In genomic region chr10:67115666-67116091, GRCm38 (mm10) we compare ENCODE assay signal across 7 mouse cellular contexts. TPM values are rescaled to one million over a fixed set of nuclear protein-coding genes. Genes with fewer than 3 reads are reported as not detected.
A peak's percentile ranks its signal among the peaks of the same experiment; 100 is the strongest.
DNase-seq lines count a peak whose midpoint lies in the region; ATAC-seq and TF ChIP-seq lines count a peak whose summit lies in the region.

No protein-coding gene starts in this region.

- H3K27ac ChIP-seq in lung, embryonic 14.5 days (ENCODE audit: low read depth), result peak overlapping the region; percentile 77; the same call in 1 of the 2 replicates
- peak overlapping the region; percentile 66 for H3K27ac ChIP-seq in forebrain, embryonic 15.5 days (replicated peaks)
- peak overlapping the region; percentile 61 for H3K27ac ChIP-seq in hindbrain, embryonic 16.5 days (ENCODE audit: low read depth, low read length)
- H3K27ac ChIP-seq in midbrain, embryonic 15.5 days, result peak overlapping the region; percentile 54

- no peak for TF ChIP-seq CTCF in lung, embryonic 14.5 days (IDR thresholded peaks at IDR 0.05; ENCODE audit: low read depth)
- TF ChIP-seq CTCF in lung, adult 2 months (IDR thresholded peaks at IDR 0.05; ENCODE audit: insufficient read depth, low read length), result no peak

- H3K4me3 ChIP-seq in lung, embryonic 14.5 days (ENCODE audit: low read depth, low read length), result no peak overlapping the region
- no peak overlapping the region for H3K4me3 ChIP-seq in lung, adult 2 months (replicated peaks; ENCODE audit: extremely low read depth, low read depth, low read length)
- H3K4me3 ChIP-seq in forebrain, embryonic 15.5 days, result no peak overlapping the region
- no peak overlapping the region for H3K4me3 ChIP-seq in hindbrain, embryonic 16.5 days (ENCODE audit: low read length)
- H3K4me3 ChIP-seq in midbrain, embryonic 15.5 days, result no peak overlapping the region

- peak; percentile 61 for ATAC-seq in lung, embryonic 14.5 days (ENCODE audit: insufficient read depth)
- peak; percentile 64 for ATAC-seq in forebrain, embryonic 15.5 days (replicated peaks)
- 0 out of 2 replicates have a peak, but pooled peaks have one; percentile 37 for ATAC-seq in hindbrain, embryonic 16.5 days
- ATAC-seq in midbrain, embryonic 15.5 days (replicated peaks), result peak; percentile 40

- H3K4me2 ChIP-seq in lung, embryonic 14.5 days, result no peak overlapping the region
- no peak overlapping the region for H3K4me2 ChIP-seq in forebrain, embryonic 15.5 days (replicated peaks)
- no peak overlapping the region for H3K4me2 ChIP-seq in hindbrain, embryonic 16.5 days (ENCODE audit: low read length)
- no peak overlapping the region for H3K4me2 ChIP-seq in midbrain, embryonic 15.5 days

- no peak for DNase-seq in lung, embryonic 14.5 days
- DNase-seq in lung, adult 2 months, result no peak
- no peak for DNase-seq in right cerebral cortex, postnatal 10 days (ENCODE audit: low spot score in 2 of 2)
- no peak for DNase-seq in urinary bladder, postnatal 4 days (ENCODE audit: low spot score in 2 of 2)

- H3K4me1 ChIP-seq in lung, embryonic 14.5 days (ENCODE audit: insufficient read depth), result peaks cover 14% of the 10 kb centered on the region
- H3K4me1 ChIP-seq in lung, adult 2 months (ENCODE audit: control insufficient read depth, insufficient read depth, low read length), result peaks cover 15% of the 10 kb centered on the region
- peaks cover 51% of the 10 kb centered on the region for H3K4me1 ChIP-seq in forebrain, embryonic 15.5 days
- peaks cover 29% of the 10 kb centered on the region for H3K4me1 ChIP-seq in hindbrain, embryonic 16.5 days (ENCODE audit: control insufficient read depth, insufficient read depth, low read depth, low read length)
- peaks cover 36% of the 10 kb centered on the region for H3K4me1 ChIP-seq in midbrain, embryonic 15.5 days

- H3K27me3 ChIP-seq in lung, embryonic 14.5 days (ENCODE audit: insufficient read depth, low read length), result no peaks in the 10 kb centered on the region
- H3K27me3 ChIP-seq in forebrain, embryonic 15.5 days, result no peaks in the 10 kb centered on the region
- no peaks in the 10 kb centered on the region for H3K27me3 ChIP-seq in hindbrain, embryonic 16.5 days (replicated peaks; ENCODE audit: control insufficient read depth, insufficient read depth, low read length)
- no peaks in the 10 kb centered on the region for H3K27me3 ChIP-seq in midbrain, embryonic 15.5 days (replicated peaks)

- H3K9ac ChIP-seq in lung, embryonic 14.5 days, result no peak overlapping the region
- no peak overlapping the region for H3K9ac ChIP-seq in forebrain, embryonic 15.5 days (replicated peaks)
- no peak overlapping the region for H3K9ac ChIP-seq in hindbrain, embryonic 16.5 days (ENCODE audit: low read depth, low read length)
- H3K9ac ChIP-seq in midbrain, embryonic 15.5 days, result no peak overlapping the region

- 10% methylated on average over 5 of the region's 5 CpGs for WGBS in lung, embryonic 14.5 days
- WGBS in lung, adult 2 months, result 22% methylated on average over 5 of the region's 5 CpGs
- WGBS in forebrain, embryonic 15.5 days, result 20% methylated on average over 5 of the region's 5 CpGs
- WGBS in hindbrain, embryonic 16.5 days, result 33% methylated on average over 5 of the region's 5 CpGs
- WGBS in midbrain, embryonic 15.5 days, result 34% methylated on average over 5 of the region's 5 CpGs

- no peaks in the 10 kb centered on the region for H3K9me3 ChIP-seq in lung, embryonic 14.5 days (ENCODE audit: low read depth, low read length)
- H3K9me3 ChIP-seq in forebrain, embryonic 15.5 days, result no peaks in the 10 kb centered on the region
- H3K9me3 ChIP-seq in hindbrain, embryonic 16.5 days (ENCODE audit: control insufficient read depth, low read length), result no peaks in the 10 kb centered on the region
- no peaks in the 10 kb centered on the region for H3K9me3 ChIP-seq in midbrain, embryonic 15.5 days

- no peak for TF ChIP-seq POLR2A in lung, adult 2 months (IDR thresholded peaks at IDR 0.05; ENCODE audit: borderline replicate concordance, extremely low read depth, low read depth, low read length)

- no peaks in the 10 kb centered on the region for H3K36me3 ChIP-seq in lung, embryonic 14.5 days (ENCODE audit: insufficient read depth)
- no peaks in the 10 kb centered on the region for H3K36me3 ChIP-seq in forebrain, embryonic 15.5 days
- H3K36me3 ChIP-seq in hindbrain, embryonic 16.5 days (ENCODE audit: control insufficient read depth, insufficient read depth, low read length), result no peaks in the 10 kb centered on the region
- H3K36me3 ChIP-seq in midbrain, embryonic 15.5 days (replicated peaks), result no peaks in the 10 kb centered on the region

RNA-seq across cellular contexts. Expression of gene Reep3, which starts 18.9 kb away (rescaled TPM):
- polyA plus RNA-seq in lung, embryonic 14.5 days (2014; fragmentation: Nextera tagmentation; extraction: Ambion mirVana), result 31.7 and 33.2 TPM in 2 replicates
- 16.7 and 26.5 TPM in 2 replicates for polyA plus RNA-seq in lung, adult 2 months (2012; rRNA removed)
- 36.6 and 37.0 TPM in 2 replicates for polyA plus RNA-seq in forebrain, embryonic 15.5 days (2015; fragmentation: Nextera tagmentation; extraction: Ambion mirVana)
- 32.7 and 36.2 TPM in 2 replicates for polyA plus RNA-seq in hindbrain, embryonic 16.5 days (2015; fragmentation: Nextera tagmentation; extraction: Ambion mirVana)
- polyA plus RNA-seq in midbrain, embryonic 15.5 days (2015; fragmentation: Nextera tagmentation; extraction: Ambion mirVana), result 28.3 and 29.2 TPM in 2 replicates

RNA-seq across cellular contexts. Expression of gene Jmjd1c, which starts 19.8 kb away (rescaled TPM):
- polyA plus RNA-seq in lung, embryonic 14.5 days (2014; fragmentation: Nextera tagmentation; extraction: Ambion mirVana), result 34.8 and 34.9 TPM in 2 replicates
- 16.4 and 19.4 TPM in 2 replicates for polyA plus RNA-seq in lung, adult 2 months (2012; rRNA removed)
- 64.1 and 65.2 TPM in 2 replicates for polyA plus RNA-seq in forebrain, embryonic 15.5 days (2015; fragmentation: Nextera tagmentation; extraction: Ambion mirVana)
- polyA plus RNA-seq in hindbrain, embryonic 16.5 days (2015; fragmentation: Nextera tagmentation; extraction: Ambion mirVana), result 33.4 and 35.5 TPM in 2 replicates
- polyA plus RNA-seq in midbrain, embryonic 15.5 days (2015; fragmentation: Nextera tagmentation; extraction: Ambion mirVana), result 52.0 and 53.8 TPM in 2 replicates
